24 mouse cellular contexts compared by ENCODE assay signal in the genomic region with DNA sequence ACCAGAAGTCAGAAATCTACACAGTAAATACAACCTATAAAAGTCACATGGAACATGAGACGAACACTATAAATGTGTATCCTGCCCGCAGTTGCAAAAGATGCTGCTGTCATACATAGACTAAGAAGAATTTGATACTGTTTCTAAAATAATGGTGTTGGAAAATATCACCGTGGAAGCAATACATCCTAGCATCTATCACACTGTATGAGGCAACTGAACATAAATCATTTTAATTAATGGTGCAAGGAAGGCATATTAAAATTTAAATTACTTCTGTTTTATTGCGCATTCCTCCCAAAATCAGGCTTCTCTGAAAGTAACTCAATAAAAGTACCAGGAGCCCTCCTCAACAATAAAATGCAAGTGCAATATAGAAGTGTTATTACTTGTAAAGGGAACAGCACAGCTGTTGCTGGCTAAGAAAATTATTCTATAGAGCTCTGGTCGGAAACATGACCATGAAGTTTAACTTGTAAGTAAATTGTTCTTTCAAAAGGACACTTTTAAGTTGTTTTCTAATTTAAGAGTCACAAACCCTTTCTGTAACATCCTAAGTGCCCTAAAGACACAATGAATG.
A peak's percentile ranks its signal among the peaks of the same experiment; 100 is the strongest.
DNase-seq lines count a peak whose midpoint lies in the region; ATAC-seq and TF ChIP-seq lines count a peak whose summit lies in the region.
"Had no signal": no experiment of that assay in that cellular context is flagged by ENCODE, and none has a peak within 500 bp of the region (broad histone marks: within the 10 kb centered on the region; RNA-seq: fewer than 3 reads in every experiment).

No protein-coding gene starts in this region.

- H3K4me2 ChIP-seq in limb, embryonic 12.5 days, result no peak overlapping the region
- H3K4me2 ChIP-seq in limb, embryonic 14.5 days (replicated peaks; ENCODE audit: low read depth, low read length, severe bottlenecking), result no peak overlapping the region
- H3K4me2 ChIP-seq in liver, embryonic 12.5 days, result no peak overlapping the region
- H3K4me2 ChIP-seq: embryonic facial prominence, embryonic 13.5 days; embryonic facial prominence, embryonic 15.5 days; forebrain, embryonic 12.5 days had no signal

- H3K4me1 ChIP-seq in limb, embryonic 12.5 days (replicated peaks), result peaks cover 19% of the 10 kb centered on the region
- H3K4me1 ChIP-seq in limb, embryonic 10.5 days, result peaks cover 3% of the 10 kb centered on the region; the same call in 1 of the 2 replicates
- peaks cover 24% of the 10 kb centered on the region for H3K4me1 ChIP-seq in limb, embryonic 14.5 days (ENCODE audit: control insufficient read depth, insufficient read depth, low read length)
- no peaks in the 10 kb centered on the region for H3K4me1 ChIP-seq in liver, embryonic 12.5 days
- H3K4me1 ChIP-seq: forebrain, embryonic 10.5 days; forebrain, embryonic 12.5 days had no signal

- H3K4me3 ChIP-seq in limb, embryonic 12.5 days (replicated peaks), result no peak overlapping the region
- no peak overlapping the region for H3K4me3 ChIP-seq in limb, embryonic 10.5 days
- H3K4me3 ChIP-seq in limb, embryonic 14.5 days (replicated peaks; ENCODE audit: low read length), result no peak overlapping the region
- H3K4me3 ChIP-seq in liver, embryonic 12.5 days, result no peak overlapping the region
- H3K4me3 ChIP-seq: embryonic facial prominence, embryonic 13.5 days; embryonic facial prominence, embryonic 15.5 days; erythroblast, embryonic 14.5 days; forebrain, embryonic 10.5 days; forebrain, embryonic 12.5 days had no signal

- H3K27me3 ChIP-seq in limb, embryonic 12.5 days, result no peaks in the 10 kb centered on the region
- H3K27me3 ChIP-seq in limb, embryonic 10.5 days (ENCODE audit: low read depth, poor library complexity, severe bottlenecking), result no peaks in the 10 kb centered on the region
- no peaks in the 10 kb centered on the region for H3K27me3 ChIP-seq in limb, embryonic 14.5 days (ENCODE audit: control insufficient read depth, insufficient read depth, low read length)
- no peaks in the 10 kb centered on the region for H3K27me3 ChIP-seq in liver, embryonic 12.5 days (replicated peaks)
- H3K27me3 ChIP-seq: CH12.LX; embryonic facial prominence, embryonic 13.5 days; embryonic facial prominence, embryonic 15.5 days; forebrain, embryonic 12.5 days; Patski had no signal

- H3K9ac ChIP-seq in limb, embryonic 12.5 days (replicated peaks), result no peak overlapping the region
- no peak overlapping the region for H3K9ac ChIP-seq in limb, embryonic 14.5 days (ENCODE audit: low read depth, low read length, severe bottlenecking)
- no peak overlapping the region for H3K9ac ChIP-seq in liver, embryonic 12.5 days
- H3K9ac ChIP-seq: embryonic facial prominence, embryonic 13.5 days; embryonic facial prominence, embryonic 15.5 days; forebrain, embryonic 12.5 days had no signal

- 37% methylated on average over 5 of the region's 5 CpGs for WGBS in limb, embryonic 12.5 days
- WGBS in limb, embryonic 10.5 days, result 83% methylated on average over 5 of the region's 5 CpGs
- 22% methylated on average over 5 of the region's 5 CpGs for WGBS in limb, embryonic 14.5 days
- 74% methylated on average over 5 of the region's 5 CpGs for WGBS in liver, embryonic 12.5 days (ENCODE audit: insufficient replicate concordance)

- DNase-seq in limb, embryonic 10.5 days (ENCODE audit: low spot score), result no peak
- peak; percentile 55 for DNase-seq in limb, embryonic 14.5 days (ENCODE audit: low spot score)
- DNase-seq in thymus, postnatal 25 days, result no peak
- DNase-seq: adrenal gland, adult 8-10 months; adrenal gland, postnatal 14 days; adrenal gland, postnatal 36 days; B cell, adult 2 months; cerebellum, adult 11-12 months; cerebellum, adult 2 months; cerebellum, adult 9-10 months; cerebellum, postnatal 10 days; cerebellum, postnatal 25 days had no signal

- H3K36me3 ChIP-seq in limb, embryonic 12.5 days, result peaks cover 24% of the 10 kb centered on the region
- H3K36me3 ChIP-seq in limb, embryonic 10.5 days, result peaks cover 32% of the 10 kb centered on the region
- H3K36me3 ChIP-seq in limb, embryonic 14.5 days (ENCODE audit: control insufficient read depth, insufficient read depth, low read length), result 0 out of 2 replicates have a peak, but pooled peaks cover 5% of the 10 kb centered on the region
- H3K36me3 ChIP-seq in liver, embryonic 12.5 days, result no peaks in the 10 kb centered on the region
- H3K36me3 ChIP-seq: embryonic facial prominence, embryonic 13.5 days; embryonic facial prominence, embryonic 15.5 days; forebrain, embryonic 12.5 days; G1E had no signal

- TF ChIP-seq POLR2A in limb, embryonic 14.5 days (IDR thresholded peaks at IDR 0.05; ENCODE audit: borderline replicate concordance, extremely low read depth, insufficient read depth, insufficient read length), result no peak

- H3K9me3 ChIP-seq in limb, embryonic 12.5 days, result no peaks in the 10 kb centered on the region
- H3K9me3 ChIP-seq in limb, embryonic 10.5 days (replicated peaks), result no peaks in the 10 kb centered on the region
- H3K9me3 ChIP-seq in limb, embryonic 14.5 days (ENCODE audit: control insufficient read depth, low read length), result no peaks in the 10 kb centered on the region
- H3K9me3 ChIP-seq in liver, embryonic 12.5 days (replicated peaks), result no peaks in the 10 kb centered on the region
- H3K9me3 ChIP-seq: embryonic facial prominence, embryonic 13.5 days; embryonic facial prominence, embryonic 15.5 days; forebrain, embryonic 10.5 days; forebrain, embryonic 12.5 days had no signal

- peak overlapping the region; percentile 73; the same call in 1 of the 2 replicates for H3K27ac ChIP-seq in limb, embryonic 12.5 days
- H3K27ac ChIP-seq in limb, embryonic 10.5 days, result no peak overlapping the region
- H3K27ac ChIP-seq in limb, embryonic 14.5 days (replicated peaks; ENCODE audit: low read depth, low read length), result 0 out of 2 replicates have a peak overlapping the region, but pooled peaks have one; percentile 19
- no peak overlapping the region for H3K27ac ChIP-seq in liver, embryonic 12.5 days
- H3K27ac ChIP-seq: embryonic facial prominence, embryonic 13.5 days; embryonic facial prominence, embryonic 15.5 days; forebrain, embryonic 10.5 days; forebrain, embryonic 12.5 days had no signal

- peak; percentile 63 for ATAC-seq in limb, embryonic 12.5 days (ENCODE audit: insufficient number of reproducible peaks, insufficient read depth, low FRiP score, low TSS enrichment, low read depth)
- peak; percentile 54 for ATAC-seq in limb, embryonic 14.5 days (ENCODE audit: low FRiP score, low read depth)
- ATAC-seq in liver, embryonic 12.5 days, result no peak
- ATAC-seq: activated CD4-positive, CD25-positive, alpha-beta regulatory T cell, adult 4 months; CD4-positive, CD25-positive, alpha-beta regulatory T cell, adult 4 months; Patski had no signal

Comparison
In these comparisons a context has a peak if more than half of its experiments do, and no peak if none do; other contexts are left out.
1. H3K27ac ChIP-seq: peak in limb, embryonic 12.5 days (single experiment) and limb, embryonic 14.5 days (single experiment); none in limb, embryonic 10.5 days (single experiment) and liver, embryonic 12.5 days (single experiment).